Comparison of ENCODE assay signal across 9 mouse cellular contexts in the genomic region with DNA sequence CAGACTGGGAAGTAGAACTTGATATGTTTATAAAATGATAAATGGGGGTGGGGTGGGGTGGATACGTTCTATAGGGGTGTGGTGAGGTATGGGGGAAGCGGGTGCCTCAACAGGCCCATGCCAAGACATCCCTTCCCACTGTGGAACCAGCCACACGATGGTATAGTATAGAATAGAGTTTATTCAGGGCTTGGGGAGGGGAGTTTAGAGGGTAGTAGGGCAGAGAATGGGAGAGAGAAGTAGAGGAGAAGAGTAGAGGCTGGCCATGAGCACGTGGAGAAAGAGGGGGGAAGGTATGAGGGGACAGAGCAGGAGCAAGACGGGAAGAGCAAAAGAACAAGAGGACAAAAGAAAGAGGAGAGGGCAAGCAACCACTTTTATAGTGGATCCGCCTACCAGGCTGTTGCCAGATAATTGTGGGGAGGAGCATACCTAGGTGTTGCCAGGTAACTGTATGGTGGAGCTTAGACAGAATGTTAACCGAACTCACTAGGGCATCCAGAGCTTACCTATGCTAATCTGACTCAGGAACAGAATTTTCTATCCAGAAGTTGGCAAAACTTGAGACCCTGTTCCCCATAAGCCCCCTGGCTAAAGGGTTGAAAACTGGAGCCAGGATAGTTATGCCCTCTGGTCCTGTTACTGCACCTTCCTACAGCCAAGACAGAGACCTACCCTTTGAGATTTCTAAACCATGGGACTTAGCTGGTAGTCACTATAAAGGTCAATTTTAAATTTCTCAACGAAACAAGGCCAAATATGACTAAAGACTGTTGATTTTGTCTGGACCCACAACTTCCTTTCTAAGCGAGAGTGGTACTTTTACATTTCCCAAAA. TPM values are rescaled to one million over a fixed set of nuclear protein-coding genes. Genes with fewer than 3 reads are reported as not detected.
A peak's percentile ranks its signal among the peaks of the same experiment; 100 is the strongest.
DNase-seq lines count a peak whose midpoint lies in the region; ATAC-seq lines count a peak whose summit lies in the region.
"Had no signal": no experiment of that assay in that cellular context is flagged by ENCODE, and none has a peak within 500 bp of the region (broad histone marks: within the 10 kb centered on the region; RNA-seq: fewer than 3 reads in every experiment).

No protein-coding gene starts in this region.

- 59% methylated on average over 9 of the region's 9 CpGs for WGBS in heart, embryonic 13.5 days
- 66% methylated on average over 9 of the region's 9 CpGs for WGBS in hindbrain, embryonic 11.5 days
- WGBS in midbrain, embryonic 11.5 days: 62% methylated on average over 9 of the region's 9 CpGs

- peak overlapping the region; percentile 68 for H3K4me3 ChIP-seq in heart, embryonic 13.5 days
- H3K4me3 ChIP-seq in hindbrain, embryonic 11.5 days (ENCODE audit: low read depth, low read length): peak overlapping the region; percentile 40; the same call in 1 of the 2 replicates
- H3K4me3 ChIP-seq in midbrain, embryonic 11.5 days (ENCODE audit: low read depth, low read length): peak overlapping the region; percentile 38

- peak overlapping the region; percentile 79 for H3K4me2 ChIP-seq in heart, embryonic 13.5 days
- peak overlapping the region; percentile 49 for H3K4me2 ChIP-seq in hindbrain, embryonic 11.5 days (replicated peaks; ENCODE audit: low read depth, low read length)
- H3K4me2 ChIP-seq in midbrain, embryonic 11.5 days: peak overlapping the region; percentile 47

- peak; percentile 37; the same call in 1 of the 2 replicates for ATAC-seq in heart, embryonic 13.5 days (ENCODE audit: extremely low read depth, insufficient number of reproducible peaks, low FRiP score, low TSS enrichment)
- ATAC-seq in hindbrain, embryonic 11.5 days (ENCODE audit: low FRiP score): peak; percentile 69
- peak; percentile 75 for ATAC-seq in midbrain, embryonic 11.5 days (ENCODE audit: low FRiP score)

- no peaks in the 10 kb centered on the region for H3K9me3 ChIP-seq in heart, embryonic 13.5 days
- no peaks in the 10 kb centered on the region for H3K9me3 ChIP-seq in hindbrain, embryonic 11.5 days (ENCODE audit: control insufficient read depth, low read length)
- no peaks in the 10 kb centered on the region for H3K9me3 ChIP-seq in midbrain, embryonic 11.5 days (ENCODE audit: control insufficient read depth, low read length)

- intact Hi-C loops in heart, postnatal 14 days (cut with DNase I): loop anchor here (2.0 to 5.0 kb wide), 3 partner anchors 15 to 122 kb away; a partner anchor contains a TSS

- H3K27ac ChIP-seq in heart, embryonic 13.5 days (replicated peaks): no peak overlapping the region
- H3K27ac ChIP-seq in hindbrain, embryonic 11.5 days (ENCODE audit: low read depth, low read length): no peak overlapping the region
- H3K27ac ChIP-seq in midbrain, embryonic 11.5 days (ENCODE audit: low read depth, low read length): no peak overlapping the region

- peaks cover 9% of the 10 kb centered on the region for H3K4me1 ChIP-seq in heart, embryonic 13.5 days
- H3K4me1 ChIP-seq in hindbrain, embryonic 11.5 days (replicated peaks; ENCODE audit: control insufficient read depth, insufficient read depth, low read length): no peaks in the 10 kb centered on the region
- H3K4me1 ChIP-seq in midbrain, embryonic 11.5 days (ENCODE audit: control insufficient read depth, insufficient read depth, low read length): no peaks in the 10 kb centered on the region

- no peaks in the 10 kb centered on the region; the same call in 1 of the 2 replicates for H3K27me3 ChIP-seq in heart, embryonic 13.5 days (replicated peaks)
- H3K27me3 ChIP-seq in hindbrain, embryonic 11.5 days (ENCODE audit: control insufficient read depth, insufficient read depth, low read length): no peaks in the 10 kb centered on the region
- H3K27me3 ChIP-seq in midbrain, embryonic 11.5 days (ENCODE audit: control insufficient read depth, insufficient read depth, low read length): no peaks in the 10 kb centered on the region

- H3K9ac ChIP-seq in heart, embryonic 13.5 days: peak overlapping the region; percentile 55; the same call in 1 of the 2 replicates
- H3K9ac ChIP-seq in hindbrain, embryonic 11.5 days (ENCODE audit: low read depth, low read length): peak overlapping the region; percentile 59; the same call in 1 of the 2 replicates
- H3K9ac ChIP-seq in midbrain, embryonic 11.5 days (ENCODE audit: low read length): peak overlapping the region; percentile 22; the same call in 1 of the 2 replicates

- peaks cover 6% of the 10 kb centered on the region; the same call in 1 of the 2 replicates for H3K36me3 ChIP-seq in heart, embryonic 13.5 days
- no peaks in the 10 kb centered on the region for H3K36me3 ChIP-seq in hindbrain, embryonic 11.5 days (ENCODE audit: control insufficient read depth, insufficient read depth, low read length)
- H3K36me3 ChIP-seq in midbrain, embryonic 11.5 days (ENCODE audit: control insufficient read depth, insufficient read depth, low read length): no peaks in the 10 kb centered on the region

- DNase-seq in heart, postnatal 14 days: no peak
- DNase-seq in R1 (ENCODE audit: low read depth, low spot score): peak; percentile 76
- no peak for DNase-seq in hindbrain, embryonic 11.5 days (ENCODE audit: low spot score)
- no peak for DNase-seq in midbrain, embryonic 11.5 days (ENCODE audit: low spot score, missing footprints)
- DNase-seq in urinary bladder, adult 18-20 months (ENCODE audit: low spot score in 2 of 2): no peak
- DNase-seq in cerebellum, adult 9-10 months: no peak
- DNase-seq in left cerebral cortex, adult 9 months (ENCODE audit: low spot score in 2 of 2): no peak

RNA-seq across cellular contexts. Expression of a gene that starts 0.6 kb away (rescaled TPM):
- 2.3 TPM in 2 replicates for polyA plus RNA-seq in heart, embryonic 13.5 days (2015; fragmentation: Nextera tagmentation; extraction: Ambion mirVana)
- total RNA-seq in heart, postnatal 14 days (2021): 1 to 10 TPM; 1.8 to 1.9 TPM
- 2.2 and 3.0 TPM in 2 replicates for polyA plus RNA-seq in hindbrain, embryonic 11.5 days (2014; fragmentation: Nextera tagmentation; extraction: Ambion mirVana)
- polyA plus RNA-seq in midbrain, embryonic 11.5 days (2014; fragmentation: Nextera tagmentation; extraction: Ambion mirVana): 2.5 and 2.7 TPM in 2 replicates
- total RNA-seq: CH12.LX had no signal

RNA-seq across cellular contexts. Expression of a gene that starts 16.2 kb away (rescaled TPM):
- polyA plus RNA-seq in heart, embryonic 13.5 days (2015; fragmentation: Nextera tagmentation; extraction: Ambion mirVana): 4.6 and 4.8 TPM in 2 replicates
- 1 to 10 TPM; 3.1 to 4.9 TPM for total RNA-seq in heart, postnatal 14 days (2021)
- 7.2 and 9.6 TPM in 2 replicates for polyA plus RNA-seq in hindbrain, embryonic 11.5 days (2014; fragmentation: Nextera tagmentation; extraction: Ambion mirVana)
- 7.1 and 8.8 TPM in 2 replicates for polyA plus RNA-seq in midbrain, embryonic 11.5 days (2014; fragmentation: Nextera tagmentation; extraction: Ambion mirVana)

RNA-seq across cellular contexts. Expression of a gene that starts 16.6 kb away (rescaled TPM):
- 3.0 and 3.1 TPM in 2 replicates for polyA plus RNA-seq in heart, embryonic 13.5 days (2015; fragmentation: Nextera tagmentation; extraction: Ambion mirVana)
- 1 to 10 TPM; 1.9 to 2.1 TPM for total RNA-seq in heart, postnatal 14 days (2021)
- 4.9 and 6.1 TPM in 2 replicates for polyA plus RNA-seq in hindbrain, embryonic 11.5 days (2014; fragmentation: Nextera tagmentation; extraction: Ambion mirVana)
- 4.5 and 5.1 TPM in 2 replicates for polyA plus RNA-seq in midbrain, embryonic 11.5 days (2014; fragmentation: Nextera tagmentation; extraction: Ambion mirVana)
- total RNA-seq: CH12.LX had no signal

RNA-seq across cellular contexts. Expression of a gene that starts 42.8 kb away (rescaled TPM):
- polyA plus RNA-seq in heart, embryonic 13.5 days (2015; fragmentation: Nextera tagmentation; extraction: Ambion mirVana): 5.8 and 6.8 TPM in 2 replicates
- 1 to 10 TPM; 4.0 to 5.0 TPM for total RNA-seq in heart, postnatal 14 days (2021)
- 9.5 and 11.0 TPM in 2 replicates for polyA plus RNA-seq in hindbrain, embryonic 11.5 days (2014; fragmentation: Nextera tagmentation; extraction: Ambion mirVana)
- 10.5 and 11.3 TPM in 2 replicates for polyA plus RNA-seq in midbrain, embryonic 11.5 days (2014; fragmentation: Nextera tagmentation; extraction: Ambion mirVana)
- total RNA-seq: CH12.LX had no signal

RNA-seq across cellular contexts. Expression of a gene that starts 47.0 kb away (rescaled TPM):
- polyA plus RNA-seq in heart, embryonic 13.5 days (2015; fragmentation: Nextera tagmentation; extraction: Ambion mirVana): 14.5 and 18.7 TPM in 2 replicates
- 1 to 10 TPM; 3.3 to 4.0 TPM for total RNA-seq in heart, postnatal 14 days (2021)
- 32.1 and 40.0 TPM in 2 replicates for polyA plus RNA-seq in hindbrain, embryonic 11.5 days (2014; fragmentation: Nextera tagmentation; extraction: Ambion mirVana)
- 37.1 and 40.8 TPM in 2 replicates for polyA plus RNA-seq in midbrain, embryonic 11.5 days (2014; fragmentation: Nextera tagmentation; extraction: Ambion mirVana)
